Mouse (Mus musculus) kidney, adult 2 months (tissue): Measurements from ENCODE around the gene Itpr3.

ENCODE experiments used
- CTCF ChIP-seq: fragments of 200-500 bp; conservative IDR thresholded peaks from 2 replicates; pipeline ENCODE4 v1.5.1; 2011; ENCODE audit warnings: low read depth, mild to moderate bottlenecking, control low read depth, low read length, moderate library complexity, mixed read lengths; ENCODE audit not compliant: insufficient read depth, insufficient read length
- POLR2A ChIP-seq: fragments of 200-500 bp; IDR thresholded peaks from one replicate; pipeline ENCODE4 v1.6.1; 2011; ENCODE audit warnings: low read depth, low read length, control low read depth

DNA sequence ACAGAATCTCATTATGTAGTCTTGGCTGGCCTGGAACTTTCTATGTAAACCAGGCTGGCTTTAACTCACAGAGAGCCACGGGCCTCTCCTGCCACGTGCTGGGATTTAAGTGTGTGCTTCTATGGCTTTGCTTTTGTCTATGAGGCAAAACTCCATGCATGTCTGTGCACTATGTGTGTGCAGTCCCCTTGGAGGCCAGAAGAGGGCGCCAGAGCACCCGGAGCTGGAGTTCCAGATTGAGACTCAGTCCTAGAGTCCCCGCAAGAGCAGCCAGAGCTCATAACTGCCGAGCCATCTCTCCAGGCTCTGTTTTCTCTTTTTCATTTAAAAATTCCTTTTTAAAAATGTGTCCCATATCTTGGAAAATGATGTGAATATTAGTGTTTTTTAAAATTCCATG lies 20.8 kb downstream of the Itpr3 start:
- TF ChIP-seq POLR2A (no peak), CTCF (0 out of 2 replicates have a peak, but pooled peaks have one; percentile 26)
